Mouse (Mus musculus): Measurements from ENCODE around the gene Mmgt2. TPM values are rescaled to one million over a fixed set of nuclear protein-coding genes. Genes with fewer than 3 reads are reported as not detected.

Gene Mmgt2
- polyA plus RNA-seq, 1 experiment = 36.2 TPM

DNA sequence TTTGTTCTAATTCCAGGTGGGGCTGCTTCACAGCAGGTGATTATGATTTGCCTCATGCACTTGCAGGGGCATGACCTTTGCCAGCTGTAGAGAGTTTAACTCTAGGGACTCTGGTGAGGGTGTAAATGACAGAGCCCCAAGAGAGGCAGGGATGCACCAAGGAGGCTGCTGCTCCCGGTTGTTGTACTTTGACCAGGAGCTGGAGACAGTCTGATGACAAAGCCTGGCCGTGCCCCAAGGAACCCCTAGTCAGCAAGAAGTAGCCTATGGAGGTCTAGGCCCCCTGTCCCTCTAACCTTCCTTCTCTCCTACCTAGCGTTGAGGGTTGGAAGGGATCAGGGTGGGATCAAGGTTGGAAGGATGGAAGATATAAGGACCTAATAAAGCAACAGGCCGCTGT, 33.0 kb upstream of the Mmgt2 start:
- peaks cover 8% of the 10 kb centered on the region for H3K4me1 ChIP-seq (ENCODE audit: control insufficient read depth, insufficient read depth, low read length)
- TF ChIP-seq CTCF (IDR thresholded peaks at IDR 0.05; ENCODE audit: extremely low read depth, insufficient read depth, low read length) (no peak), POLR2A (IDR thresholded peaks at IDR 0.05; ENCODE audit: extremely low read depth, insufficient read depth, low read length) (no peak)
- H3K27ac ChIP-seq (ENCODE audit: insufficient read depth, low read length) = no peak overlapping the region
- H3K4me3 ChIP-seq (ENCODE audit: insufficient read depth, low read length) = no peak overlapping the region

DNA sequence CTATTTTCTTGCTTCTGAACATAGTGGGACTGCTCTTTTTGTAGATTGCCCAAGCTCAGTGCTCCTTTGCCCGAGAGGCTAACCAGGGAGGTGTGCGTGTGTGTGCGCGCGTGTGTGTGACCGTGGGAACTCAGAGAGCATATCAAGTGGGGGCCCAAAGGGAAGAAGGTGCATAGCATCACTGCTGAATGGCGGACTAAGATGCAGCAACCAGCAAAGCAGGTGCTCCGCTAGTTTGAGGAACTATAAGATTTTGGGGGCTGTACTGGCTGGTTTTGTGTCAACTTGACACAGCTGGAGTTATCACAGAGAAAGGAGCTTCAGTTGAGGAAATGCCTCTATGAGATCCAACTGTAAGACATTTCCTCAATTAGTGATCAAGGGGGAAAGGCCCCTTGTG, 27.4 kb upstream of the Mmgt2 start:
- peaks cover 2% of the 10 kb centered on the region for H3K4me1 ChIP-seq (ENCODE audit: control insufficient read depth, insufficient read depth, low read length)
- no peak overlapping the region for H3K4me3 ChIP-seq (ENCODE audit: insufficient read depth, low read length)
- no peak for TF ChIP-seq CTCF (IDR thresholded peaks at IDR 0.05; ENCODE audit: extremely low read depth, insufficient read depth, low read length)
- TF ChIP-seq POLR2A (IDR thresholded peaks at IDR 0.05; ENCODE audit: extremely low read depth, insufficient read depth, low read length) = no peak
- H3K27ac ChIP-seq (ENCODE audit: insufficient read depth, low read length) = no peak overlapping the region

- no peak for TF ChIP-seq POLR2A (IDR thresholded peaks at IDR 0.05; ENCODE audit: extremely low read depth, insufficient read depth, low read length)
- TF ChIP-seq CTCF (IDR thresholded peaks at IDR 0.05; ENCODE audit: extremely low read depth, insufficient read depth, low read length) = no peak
- no peak overlapping the region for H3K4me3 ChIP-seq (ENCODE audit: insufficient read depth, low read length)
- H3K4me1 ChIP-seq (ENCODE audit: control insufficient read depth, insufficient read depth, low read length) = peaks cover 2% of the 10 kb centered on the region
- H3K27ac ChIP-seq (ENCODE audit: insufficient read depth, low read length) = no peak overlapping the region
Measured at GRCm38 (mm10) chr11:62621586-62622283, 26.7 kb upstream of the Mmgt2 start.

GRCm38 (mm10) chr11:62622850-62623249, 25.6 kb upstream of the Mmgt2 start:
- TF ChIP-seq CTCF (IDR thresholded peaks at IDR 0.05; ENCODE audit: extremely low read depth, insufficient read depth, low read length) (no peak), POLR2A (IDR thresholded peaks at IDR 0.05; ENCODE audit: extremely low read depth, insufficient read depth, low read length) (no peak)
- Histone ChIP-seq H3K4me3 (ENCODE audit: insufficient read depth, low read length) (no peak overlapping the region), H3K27ac (ENCODE audit: insufficient read depth, low read length) (no peak overlapping the region), H3K4me1 (ENCODE audit: control insufficient read depth, insufficient read depth, low read length) (peaks cover 2% of the 10 kb centered on the region)

- peak overlapping the region; percentile 43; the same call in 1 of the 2 replicates for H3K27ac ChIP-seq (ENCODE audit: insufficient read depth, low read length)
- TF ChIP-seq POLR2A (IDR thresholded peaks at IDR 0.05; ENCODE audit: extremely low read depth, insufficient read depth, low read length) = no peak
- no peak for TF ChIP-seq CTCF (IDR thresholded peaks at IDR 0.05; ENCODE audit: extremely low read depth, insufficient read depth, low read length)
- peaks cover 2% of the 10 kb centered on the region for H3K4me1 ChIP-seq (ENCODE audit: control insufficient read depth, insufficient read depth, low read length)
Measured at GRCm38 (mm10) chr11:62624341-62625291, 23.8 kb upstream of the Mmgt2 start.

DNA sequence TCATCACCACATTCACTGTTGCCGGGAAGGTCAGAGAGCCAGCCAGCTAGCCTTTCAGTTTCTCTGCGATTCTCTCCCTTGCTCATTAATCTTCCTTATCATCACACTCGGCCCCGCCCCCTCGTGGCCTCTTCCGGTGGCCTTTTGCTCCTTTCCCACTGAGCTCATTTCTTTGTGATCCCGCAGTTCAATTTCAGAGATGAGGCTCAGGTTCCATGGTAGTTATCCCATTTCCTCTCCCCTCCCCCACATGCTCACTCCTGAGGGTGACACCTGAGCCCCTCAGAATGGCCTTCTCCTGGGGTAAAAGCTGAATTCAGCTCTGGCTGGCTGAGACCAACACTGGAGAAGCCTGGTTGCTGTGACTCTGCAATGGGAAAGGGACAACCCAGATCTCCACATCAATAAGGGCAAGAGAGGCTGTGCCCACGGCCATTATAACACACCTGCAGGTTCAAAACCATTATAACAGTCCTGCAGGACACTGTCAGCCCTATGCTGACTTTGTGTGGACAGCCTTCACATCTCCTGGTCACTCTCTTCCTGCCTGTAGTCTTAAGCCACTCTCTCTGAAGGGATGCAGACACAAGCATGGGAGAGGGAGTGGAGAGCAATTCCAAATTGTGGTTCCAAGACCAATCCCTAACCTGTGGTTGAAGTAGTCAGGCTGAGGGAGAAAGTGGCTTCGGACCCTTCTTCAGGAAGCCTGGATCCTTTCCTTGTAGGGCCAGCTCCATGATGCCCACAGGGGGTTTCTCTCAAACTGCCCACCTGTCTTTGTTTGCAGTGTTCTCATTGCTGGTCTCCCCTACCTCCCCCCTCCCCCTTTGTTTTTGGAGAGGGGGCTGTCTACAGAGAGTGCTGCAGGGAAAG, 18.9 kb upstream of the Mmgt2 start:
- Histone ChIP-seq H3K4me3 (ENCODE audit: insufficient read depth, low read length) (no peak overlapping the region), H3K4me1 (ENCODE audit: control insufficient read depth, insufficient read depth, low read length) (peaks cover 7% of the 10 kb centered on the region), H3K27ac (ENCODE audit: insufficient read depth, low read length) (no peak overlapping the region)
- TF ChIP-seq CTCF (IDR thresholded peaks at IDR 0.05; ENCODE audit: extremely low read depth, insufficient read depth, low read length) = no peak
- no peak for TF ChIP-seq POLR2A (IDR thresholded peaks at IDR 0.05; ENCODE audit: extremely low read depth, insufficient read depth, low read length)

More at GRCm38 (mm10) chr11:62624341-62625291, 23.8 kb upstream of the Mmgt2 start:
- no peak overlapping the region for H3K4me3 ChIP-seq (ENCODE audit: insufficient read depth, low read length)

DNA sequence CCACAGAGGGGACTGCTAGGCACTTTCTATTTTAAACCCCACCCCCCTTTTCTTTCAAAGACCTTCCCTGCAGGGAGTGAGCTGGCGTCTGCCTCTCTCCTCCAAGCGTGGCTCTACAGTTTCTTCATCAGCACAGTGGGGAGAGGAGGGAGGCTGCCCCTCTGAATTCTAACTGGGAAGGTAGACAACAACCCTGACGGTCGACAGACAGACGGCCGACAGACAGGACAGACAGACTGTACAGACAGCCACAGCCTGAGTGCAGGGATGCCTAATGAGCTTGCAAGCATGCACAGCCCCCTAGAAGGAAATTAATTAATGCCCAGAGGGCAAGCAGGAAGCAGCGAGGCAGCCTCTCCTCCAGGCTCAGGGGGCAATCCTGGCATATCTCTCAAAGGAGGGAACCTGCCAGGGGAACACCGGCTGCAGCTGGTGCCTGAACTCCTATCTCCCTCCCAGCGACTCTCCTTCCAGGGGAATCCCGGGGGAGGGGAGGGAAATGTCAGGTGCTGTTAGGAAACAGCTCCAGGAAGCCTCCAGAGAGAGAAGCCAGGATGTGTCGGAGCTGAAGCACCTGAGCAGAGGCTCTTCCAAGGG, 18.1 kb upstream of the Mmgt2 start:
- H3K27ac ChIP-seq (ENCODE audit: insufficient read depth, low read length) = no peak overlapping the region
- H3K4me3 ChIP-seq (ENCODE audit: insufficient read depth, low read length) = no peak overlapping the region
- peaks cover 6% of the 10 kb centered on the region for H3K4me1 ChIP-seq (ENCODE audit: control insufficient read depth, insufficient read depth, low read length)
- TF ChIP-seq POLR2A (IDR thresholded peaks at IDR 0.05; ENCODE audit: extremely low read depth, insufficient read depth, low read length) = no peak
- TF ChIP-seq CTCF (IDR thresholded peaks at IDR 0.05; ENCODE audit: extremely low read depth, insufficient read depth, low read length) = no peak

GRCm38 (mm10) chr11:62631138-62631537, 17.3 kb upstream of the Mmgt2 start:
- Histone ChIP-seq H3K27ac (ENCODE audit: insufficient read depth, low read length) (no peak overlapping the region), H3K4me3 (ENCODE audit: insufficient read depth, low read length) (no peak overlapping the region), H3K4me1 (ENCODE audit: control insufficient read depth, insufficient read depth, low read length) (peaks cover 6% of the 10 kb centered on the region)
- no peak for TF ChIP-seq POLR2A (IDR thresholded peaks at IDR 0.05; ENCODE audit: extremely low read depth, insufficient read depth, low read length)
- TF ChIP-seq CTCF (IDR thresholded peaks at IDR 0.05; ENCODE audit: extremely low read depth, insufficient read depth, low read length) = no peak
